Mouse (Mus musculus): ENCODE measurements around the gene Insr. TPM values are rescaled to one million over a fixed set of nuclear protein-coding genes. Genes with fewer than 3 reads are reported as not detected.

Gene Insr
- polyA plus RNA-seq, 1 experiment from 2014 or later: 67.2 TPM

DNA sequence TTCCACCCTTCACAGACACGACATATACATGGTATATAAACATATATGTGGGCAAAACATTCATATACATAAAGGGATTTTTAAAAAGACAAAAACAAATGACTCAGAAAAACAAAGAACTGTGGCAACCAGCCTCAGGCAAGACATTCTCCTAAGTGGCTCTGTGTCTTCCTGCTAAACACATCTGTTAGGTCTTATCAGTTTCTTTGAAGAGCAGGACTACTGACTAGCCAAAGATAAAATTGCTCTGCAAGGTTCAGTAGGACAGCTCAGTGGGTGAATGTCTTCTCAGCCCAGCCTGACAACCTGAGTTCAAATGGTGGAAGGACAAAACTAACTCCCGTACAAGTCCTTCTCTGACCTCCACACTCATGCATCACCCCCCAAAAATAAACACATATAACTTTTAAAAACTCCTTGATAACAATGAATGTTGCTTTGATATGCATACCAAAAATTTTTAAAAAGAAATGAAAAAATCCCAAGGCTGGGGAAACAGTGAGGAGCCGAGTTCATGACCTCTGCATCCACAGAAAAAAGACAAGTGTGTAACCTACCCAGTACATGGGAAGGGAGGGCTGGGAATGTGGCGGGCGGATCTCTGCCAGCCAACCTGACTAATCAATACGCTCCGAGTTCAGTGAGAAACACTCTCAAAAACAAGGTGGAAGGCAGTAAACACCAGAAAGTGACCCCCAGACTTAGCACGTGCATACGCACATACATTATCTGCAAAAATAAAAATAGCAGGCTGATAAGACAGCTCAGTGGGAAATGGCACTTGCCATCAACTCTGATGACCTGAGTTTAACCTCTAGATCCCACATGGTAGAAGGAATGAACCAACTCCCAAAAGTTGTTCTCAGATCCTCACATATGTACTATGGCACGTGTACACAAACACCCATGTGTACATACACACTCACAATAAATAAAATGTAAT, 49.0 kb downstream of the Insr start:
- no peak for ATAC-seq (ENCODE audit: low read depth)
- H3K4me2 ChIP-seq (ENCODE audit: low read depth, low read length): no peak overlapping the region
- no peak overlapping the region for H3K27ac ChIP-seq (ENCODE audit: low read depth, low read length)
- 88% methylated on average over 10 of the region's 10 CpGs for WGBS
- no peak overlapping the region for H3K9ac ChIP-seq (replicated peaks; ENCODE audit: low read depth, low read length)
- no peaks in the 10 kb centered on the region for H3K4me1 ChIP-seq (ENCODE audit: control insufficient read depth, insufficient read depth, low read length)
- no peaks in the 10 kb centered on the region for H3K36me3 ChIP-seq (ENCODE audit: control insufficient read depth, insufficient read depth, low read length)
- H3K4me3 ChIP-seq (ENCODE audit: low read depth, low read length): no peak overlapping the region
- no peaks in the 10 kb centered on the region for H3K9me3 ChIP-seq (ENCODE audit: control insufficient read depth, low read length)
- H3K27me3 ChIP-seq (ENCODE audit: control insufficient read depth, insufficient read depth, low read length): no peaks in the 10 kb centered on the region

DNA sequence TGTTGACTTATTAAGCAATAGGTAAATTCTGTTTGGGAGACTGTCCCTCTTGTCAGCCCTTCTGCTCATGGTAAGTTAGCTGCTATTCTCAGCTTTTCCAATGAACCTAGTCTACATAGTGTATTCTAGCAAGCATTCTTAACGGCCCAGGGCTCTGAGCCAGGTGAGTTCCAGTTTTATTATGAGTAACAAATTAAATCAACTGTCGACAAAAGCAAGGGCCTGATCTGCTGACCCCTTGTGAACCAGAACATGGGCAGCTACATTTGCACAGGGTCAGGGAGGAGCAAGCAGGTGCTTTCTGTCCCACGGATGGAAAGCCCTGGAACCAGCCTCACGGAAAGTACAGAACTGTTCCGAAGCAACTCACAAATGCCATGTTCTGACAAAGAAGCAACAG, 52.0 kb downstream of the Insr start:
- Histone ChIP-seq H3K9me3 (ENCODE audit: control insufficient read depth, low read length) (no peaks in the 10 kb centered on the region), H3K9ac (replicated peaks; ENCODE audit: low read depth, low read length) (no peak overlapping the region), H3K4me2 (ENCODE audit: low read depth, low read length) (no peak overlapping the region), H3K27ac (ENCODE audit: low read depth, low read length) (no peak overlapping the region), H3K36me3 (ENCODE audit: control insufficient read depth, insufficient read depth, low read length) (no peaks in the 10 kb centered on the region), H3K27me3 (ENCODE audit: control insufficient read depth, insufficient read depth, low read length) (no peaks in the 10 kb centered on the region), H3K4me3 (ENCODE audit: low read depth, low read length) (no peak overlapping the region), H3K4me1 (ENCODE audit: control insufficient read depth, insufficient read depth, low read length) (0 out of 2 replicates have a peak, but pooled peaks cover 3% of the 10 kb centered on the region)
- ATAC-seq (ENCODE audit: low read depth): no peak
- 86% methylated on average over 5 of the region's 5 CpGs for WGBS

DNA sequence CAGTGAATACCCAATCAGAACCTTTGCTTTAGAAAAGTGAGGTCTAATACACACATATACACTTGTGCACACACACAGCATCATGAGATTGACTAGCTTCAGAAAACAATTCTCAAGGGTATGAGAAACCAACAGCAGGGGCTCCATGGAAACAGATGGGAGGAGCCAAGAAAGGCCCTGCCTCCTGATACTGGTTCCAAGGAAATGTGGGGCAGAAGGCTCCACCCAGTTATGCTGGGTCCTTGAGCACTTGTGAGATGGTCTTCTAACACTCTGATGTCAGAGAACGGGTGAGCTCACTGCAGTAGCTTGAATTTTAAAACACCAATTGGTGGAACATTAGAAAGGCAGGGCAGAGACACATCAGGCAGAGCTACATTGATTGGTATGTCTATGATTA, 53.7 kb downstream of the Insr start:
- Histone ChIP-seq H3K27ac (ENCODE audit: low read depth, low read length) (no peak overlapping the region), H3K4me1 (ENCODE audit: control insufficient read depth, insufficient read depth, low read length) (peaks cover 7% of the 10 kb centered on the region; the same call in 1 of the 2 replicates), H3K36me3 (ENCODE audit: control insufficient read depth, insufficient read depth, low read length) (no peaks in the 10 kb centered on the region), H3K9me3 (ENCODE audit: control insufficient read depth, low read length) (no peaks in the 10 kb centered on the region), H3K9ac (replicated peaks; ENCODE audit: low read depth, low read length) (no peak overlapping the region), H3K4me3 (ENCODE audit: low read depth, low read length) (no peak overlapping the region), H3K27me3 (ENCODE audit: control insufficient read depth, insufficient read depth, low read length) (no peaks in the 10 kb centered on the region), H3K4me2 (ENCODE audit: low read depth, low read length) (no peak overlapping the region)
- no peak for ATAC-seq (ENCODE audit: low read depth)
- 90% methylated on average over 1 of the region's 1 CpGs for WGBS

DNA sequence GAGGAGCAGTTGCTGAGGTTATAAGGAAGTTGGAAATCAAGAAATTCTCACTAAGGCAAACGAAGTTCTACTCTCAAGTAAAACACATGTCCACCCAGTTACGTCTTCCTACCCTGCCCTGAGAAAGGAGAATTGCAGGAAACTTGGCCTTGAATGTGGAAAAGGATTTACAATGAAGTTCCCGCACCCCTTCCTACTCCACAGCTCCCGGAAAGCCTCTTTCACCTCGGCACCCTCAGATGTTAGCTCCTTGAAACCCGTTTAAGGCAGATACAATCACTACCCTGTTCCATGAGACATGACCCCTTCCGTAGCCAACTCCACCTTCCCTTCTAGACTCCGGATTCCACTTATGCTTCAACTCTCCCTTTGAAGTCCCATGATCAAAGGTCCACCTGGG, 54.2 kb downstream of the Insr start:
- no peaks in the 10 kb centered on the region for H3K27me3 ChIP-seq (ENCODE audit: control insufficient read depth, insufficient read depth, low read length)
- H3K4me3 ChIP-seq (ENCODE audit: low read depth, low read length): no peak overlapping the region
- no peak overlapping the region for H3K4me2 ChIP-seq (ENCODE audit: low read depth, low read length)
- no peaks in the 10 kb centered on the region for H3K9me3 ChIP-seq (ENCODE audit: control insufficient read depth, low read length)
- H3K9ac ChIP-seq (replicated peaks; ENCODE audit: low read depth, low read length): no peak overlapping the region
- H3K36me3 ChIP-seq (ENCODE audit: control insufficient read depth, insufficient read depth, low read length): no peaks in the 10 kb centered on the region
- no peak overlapping the region for H3K27ac ChIP-seq (ENCODE audit: low read depth, low read length)
- no peak for ATAC-seq (ENCODE audit: low read depth)
- peaks cover 7% of the 10 kb centered on the region; the same call in 1 of the 2 replicates for H3K4me1 ChIP-seq (ENCODE audit: control insufficient read depth, insufficient read depth, low read length)
- WGBS: 88% methylated on average over 8 of the region's 8 CpGs

DNA sequence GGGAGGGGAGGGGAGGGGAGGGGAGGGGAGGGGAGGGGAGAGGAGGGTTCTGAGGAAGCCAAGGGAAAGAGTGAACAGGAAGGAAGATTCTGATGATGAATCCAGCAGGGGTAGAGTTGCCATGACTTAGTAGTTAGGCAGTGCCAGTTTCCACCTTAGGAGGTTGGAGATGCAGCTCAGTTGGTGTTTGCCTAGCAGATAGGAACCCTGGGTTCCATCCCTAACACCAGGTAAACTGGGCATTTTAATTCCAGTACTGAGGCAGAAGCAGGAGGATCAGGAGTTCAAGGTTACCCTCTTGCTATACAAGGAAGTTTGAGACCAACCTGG, 56.8 kb downstream of the Insr start:
- no peaks in the 10 kb centered on the region for H3K36me3 ChIP-seq (ENCODE audit: control insufficient read depth, insufficient read depth, low read length)
- no peaks in the 10 kb centered on the region for H3K27me3 ChIP-seq (ENCODE audit: control insufficient read depth, insufficient read depth, low read length)
- ATAC-seq (ENCODE audit: low read depth): no peak
- no peak overlapping the region for H3K4me2 ChIP-seq (ENCODE audit: low read depth, low read length)
- peaks cover 7% of the 10 kb centered on the region; the same call in 1 of the 2 replicates for H3K4me1 ChIP-seq (ENCODE audit: control insufficient read depth, insufficient read depth, low read length)
- H3K4me3 ChIP-seq (ENCODE audit: low read depth, low read length): no peak overlapping the region
- H3K9ac ChIP-seq (replicated peaks; ENCODE audit: low read depth, low read length): no peak overlapping the region
- no peak overlapping the region for H3K27ac ChIP-seq (ENCODE audit: low read depth, low read length)
- no peaks in the 10 kb centered on the region for H3K9me3 ChIP-seq (ENCODE audit: control insufficient read depth, low read length)

DNA sequence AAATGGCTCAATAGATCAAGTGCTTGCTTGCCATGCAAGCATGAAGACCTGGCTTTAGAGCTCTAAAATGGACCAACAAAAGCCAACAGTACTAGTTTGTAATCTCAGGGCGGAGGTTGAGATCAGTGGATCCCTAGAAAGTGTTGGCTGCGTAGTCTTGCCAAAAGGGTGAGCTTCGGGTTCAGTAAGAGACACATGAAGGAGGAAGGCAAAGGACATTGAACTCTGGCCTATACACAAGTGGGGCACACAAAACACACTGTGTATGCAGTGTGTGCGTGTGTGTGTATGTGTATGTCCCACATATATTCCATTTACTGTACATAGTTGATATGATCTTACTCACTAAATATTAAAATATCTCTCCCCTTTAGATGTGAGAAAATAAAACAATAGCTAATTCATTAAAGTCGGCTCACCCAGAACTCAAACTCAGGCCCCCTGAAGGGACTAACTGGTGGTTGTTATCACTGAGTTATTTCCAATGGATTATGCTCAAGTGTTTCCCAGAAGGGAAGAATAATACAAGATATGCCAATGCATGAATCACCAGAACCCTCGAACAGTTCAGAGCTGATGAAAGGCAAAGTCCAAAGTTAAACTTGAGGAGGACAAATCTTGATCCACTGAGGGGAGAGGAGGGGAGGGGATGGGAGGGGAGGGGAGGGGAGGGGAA, 57.3 kb downstream of the Insr start:
- Histone ChIP-seq H3K27me3 (ENCODE audit: control insufficient read depth, insufficient read depth, low read length) (no peaks in the 10 kb centered on the region), H3K4me1 (ENCODE audit: control insufficient read depth, insufficient read depth, low read length) (peaks cover 7% of the 10 kb centered on the region; the same call in 1 of the 2 replicates), H3K4me2 (ENCODE audit: low read depth, low read length) (peak overlapping the region; percentile 72), H3K27ac (ENCODE audit: low read depth, low read length) (peak overlapping the region; percentile 93), H3K4me3 (ENCODE audit: low read depth, low read length) (peak overlapping the region; percentile 59), H3K9ac (replicated peaks; ENCODE audit: low read depth, low read length) (peak overlapping the region; percentile 80), H3K36me3 (ENCODE audit: control insufficient read depth, insufficient read depth, low read length) (no peaks in the 10 kb centered on the region), H3K9me3 (ENCODE audit: control insufficient read depth, low read length) (no peaks in the 10 kb centered on the region)
- 75% methylated on average over 6 of the region's 6 CpGs for WGBS
- no peak for ATAC-seq (ENCODE audit: low read depth)

DNA sequence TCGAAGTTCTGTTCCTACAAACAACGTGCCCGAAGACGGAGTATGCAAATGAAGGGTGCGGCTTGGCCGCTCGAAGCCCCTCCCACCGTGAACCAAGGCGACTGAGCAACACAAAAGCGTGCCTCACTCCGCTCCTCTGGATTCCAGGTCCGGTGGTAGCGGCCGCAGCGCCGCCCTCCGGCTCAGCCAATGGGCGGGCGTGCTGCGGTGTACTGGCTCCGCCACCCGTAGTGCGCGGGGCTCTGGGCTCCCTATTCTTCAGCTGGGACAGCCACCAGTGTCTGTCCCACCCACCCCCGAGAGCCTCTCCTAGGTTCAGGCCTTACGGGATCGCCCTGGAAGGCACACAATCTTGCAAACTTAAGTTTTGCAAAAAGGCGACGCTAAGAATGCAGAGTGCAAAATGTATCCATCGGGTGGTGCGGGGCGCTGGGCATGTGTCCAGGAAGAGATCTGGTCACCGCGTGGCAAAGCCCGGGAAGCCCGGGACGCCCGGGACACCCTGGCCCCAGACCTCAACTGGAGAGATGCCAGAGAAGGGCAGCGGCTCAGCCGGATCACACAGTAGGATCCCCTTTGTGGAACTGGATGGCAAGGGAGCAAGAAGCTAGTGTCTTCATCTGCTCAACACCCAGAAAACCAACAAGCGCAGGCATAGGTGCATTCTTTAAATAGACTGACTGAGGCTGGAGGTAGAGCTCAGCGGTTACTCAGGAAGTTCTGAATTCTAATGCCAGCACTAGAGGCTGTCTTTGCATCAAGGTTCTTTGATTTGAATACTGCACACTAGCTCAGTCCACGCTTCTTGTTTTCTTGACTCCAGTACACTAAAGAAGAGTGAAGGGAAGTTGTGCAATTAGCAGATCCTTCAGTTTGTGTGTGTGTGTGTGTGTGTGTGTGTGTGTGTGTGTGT, 58.1 kb downstream of the Insr start:
- H3K4me2 ChIP-seq (ENCODE audit: low read depth, low read length): peak overlapping the region; percentile 72
- peak; percentile 99 for ATAC-seq (ENCODE audit: low read depth)
- WGBS: under 1% methylated on average over 43 of the region's 43 CpGs

DNA sequence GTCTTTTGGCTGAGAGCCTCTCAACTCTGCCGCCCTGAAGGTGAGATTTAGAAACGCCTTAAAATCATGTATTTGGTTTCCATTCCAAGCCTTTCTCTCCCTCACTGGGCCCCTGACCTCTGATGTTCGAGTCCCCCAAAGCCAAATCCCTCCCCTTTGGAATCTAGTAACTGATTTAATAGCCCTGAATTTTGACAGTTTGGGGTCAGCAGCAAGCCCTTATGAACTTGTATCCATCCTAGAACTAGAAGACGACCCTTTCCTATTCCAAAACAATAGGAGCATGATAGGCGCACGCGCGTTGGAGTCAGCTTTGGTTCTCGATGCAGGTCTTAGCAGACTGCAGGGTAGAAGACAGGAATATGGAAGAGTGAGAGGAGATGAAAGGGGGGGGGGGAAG, 58.9 kb downstream of the Insr start:
- no peaks in the 10 kb centered on the region for H3K36me3 ChIP-seq (ENCODE audit: control insufficient read depth, insufficient read depth, low read length)
- H3K27ac ChIP-seq (ENCODE audit: low read depth, low read length): peak overlapping the region; percentile 93
- peak overlapping the region; percentile 80 for H3K9ac ChIP-seq (replicated peaks; ENCODE audit: low read depth, low read length)
- no peaks in the 10 kb centered on the region for H3K9me3 ChIP-seq (ENCODE audit: control insufficient read depth, low read length)
- peak; percentile 79 for ATAC-seq (ENCODE audit: low read depth)
- 6% methylated on average over 9 of the region's 9 CpGs for WGBS
- H3K4me1 ChIP-seq (ENCODE audit: control insufficient read depth, insufficient read depth, low read length): peaks cover 7% of the 10 kb centered on the region; the same call in 1 of the 2 replicates
- H3K27me3 ChIP-seq (ENCODE audit: control insufficient read depth, insufficient read depth, low read length): no peaks in the 10 kb centered on the region
- H3K4me2 ChIP-seq (ENCODE audit: low read depth, low read length): peak overlapping the region; percentile 72
- H3K4me3 ChIP-seq (ENCODE audit: low read depth, low read length): peak overlapping the region; percentile 59

More for the DNA sequence above, 58.1 kb downstream of the Insr start:
- Histone ChIP-seq H3K9me3 (ENCODE audit: control insufficient read depth, low read length) (no peaks in the 10 kb centered on the region), H3K36me3 (ENCODE audit: control insufficient read depth, insufficient read depth, low read length) (no peaks in the 10 kb centered on the region), H3K4me3 (ENCODE audit: low read depth, low read length) (peak overlapping the region; percentile 59), H3K4me1 (ENCODE audit: control insufficient read depth, insufficient read depth, low read length) (peaks cover 7% of the 10 kb centered on the region; the same call in 1 of the 2 replicates), H3K27ac (ENCODE audit: low read depth, low read length) (peak overlapping the region; percentile 93), H3K27me3 (ENCODE audit: control insufficient read depth, insufficient read depth, low read length) (no peaks in the 10 kb centered on the region), H3K9ac (replicated peaks; ENCODE audit: low read depth, low read length) (peak overlapping the region; percentile 80)

All from neural tube, embryonic 14.5 days (tissue).